Mouse (Mus musculus) small intestine, adult 2 months (tissue): Measurements from ENCODE around the gene Lpin1.

Experiments
- CTCF ChIP-seq: fragments of 200-500 bp; IDR thresholded peaks from 2 replicates; pipeline ENCODE4 v1.5.1; 2012; ENCODE audit warnings: low read depth, mild to moderate bottlenecking, control low read depth, inconsistent platforms, low read length, moderate library complexity, mixed read lengths; ENCODE audit not compliant: insufficient replicate concordance, insufficient read length; ENCODE audit errors: extremely low read depth
- POLR2A ChIP-seq: fragments of 200-500 bp; IDR thresholded peaks from 2 replicates; pipeline ENCODE4 v1.6.1; 2012; ENCODE audit warnings: low read depth, mild to moderate bottlenecking, control low read depth, inconsistent platforms, low read length, moderate library complexity

- TF ChIP-seq CTCF (no peak), POLR2A (no peak)
Observed at GRCm38 (mm10) chr12:16644698-16645097, 33.9 kb upstream of the Lpin1 start.
